Mouse (Mus musculus): Measurements from ENCODE around the gene Bri3bp.

Bri3bp gene

DNA sequence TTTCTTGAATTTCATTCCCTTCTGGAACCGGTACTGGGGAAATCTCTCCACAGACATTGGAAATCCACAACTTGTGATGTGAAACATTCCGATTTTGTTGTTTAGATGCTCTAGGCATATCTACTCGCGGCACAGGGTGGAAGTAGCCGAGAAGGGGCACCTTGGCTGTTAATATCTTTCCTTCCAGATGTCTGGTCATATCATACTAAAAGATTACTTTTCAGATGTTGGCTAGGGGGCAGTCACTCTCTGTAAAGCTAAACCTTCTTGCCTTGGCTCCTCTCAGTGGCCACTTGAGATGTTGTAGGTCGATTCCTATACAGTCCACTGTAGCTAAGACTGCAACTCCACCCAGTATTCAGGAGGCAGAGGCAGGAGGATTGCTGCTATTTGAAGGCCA lies 14.7 kb downstream of the Bri3bp start:
- DNase-seq, result no peak

DNA sequence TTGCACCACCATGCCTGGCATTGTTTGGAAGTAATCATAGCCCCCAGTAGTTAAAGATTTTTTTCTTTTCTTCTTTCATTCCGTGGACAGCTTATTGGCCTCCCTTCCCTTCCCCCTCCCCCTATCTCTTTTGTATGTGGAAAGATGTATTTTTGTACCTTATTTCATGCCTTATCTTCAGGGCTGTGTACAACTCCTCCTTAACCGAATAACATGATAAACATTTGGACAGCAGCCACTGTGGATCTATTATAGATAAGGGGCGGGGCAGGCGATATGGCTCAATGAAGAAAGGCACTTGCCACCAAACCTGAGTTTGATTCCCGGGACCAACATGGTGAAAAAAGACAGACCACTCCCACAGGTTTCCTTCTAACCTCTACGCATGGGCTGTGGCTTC lies 16.2 kb downstream of the Bri3bp start:
- no peak for DNase-seq

DNA sequence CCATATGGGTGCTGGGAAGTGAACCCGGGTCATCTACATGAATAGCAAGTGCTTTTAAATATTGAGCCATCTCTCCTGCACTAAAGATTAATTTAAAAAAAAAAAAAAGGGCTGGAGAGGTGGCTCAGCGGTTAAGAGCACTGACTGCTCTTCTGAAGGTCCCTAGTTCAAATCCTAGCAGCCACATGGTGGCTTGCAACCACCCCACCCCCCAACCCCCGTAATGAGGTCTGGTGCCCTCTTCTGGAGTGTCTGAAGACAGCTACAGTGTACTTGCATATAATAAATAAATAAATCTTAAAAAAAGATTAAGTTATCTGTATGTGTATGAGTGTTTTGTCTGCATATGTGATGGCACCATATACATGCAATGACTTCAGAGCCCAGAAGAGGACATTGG lies 19.2 kb downstream of the Bri3bp start:
- DNase-seq, result no peak

- peak in 1 of 2 experiments; percentile 54 for DNase-seq
Observed at GRCm38 (mm10) chr5:125461868-125462445, 20.6 kb downstream of the Bri3bp start.

GRCm38 (mm10) chr5:125465192-125465591 lies 23.8 kb downstream of the Bri3bp start:
- no peak for DNase-seq

DNA sequence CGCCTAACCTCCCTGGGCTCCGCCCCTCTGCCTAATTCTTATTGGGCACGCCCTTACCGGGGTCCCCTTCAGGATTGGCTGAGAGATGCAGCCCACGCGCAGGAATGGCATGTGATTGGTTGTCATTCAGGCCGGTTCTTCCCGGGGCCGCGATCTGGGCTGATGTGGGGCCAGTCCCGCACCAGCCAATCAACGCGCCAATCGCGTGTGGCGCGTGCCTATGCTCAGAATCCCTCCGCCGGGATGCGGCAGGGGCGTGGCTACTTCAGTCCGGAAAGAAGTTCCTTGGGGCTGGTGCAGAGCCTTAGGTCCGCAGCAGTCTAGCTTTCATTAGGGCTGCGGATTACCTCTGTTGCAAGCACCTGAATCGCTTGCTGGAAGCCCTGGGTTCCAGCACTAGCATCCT lies 24.3 kb downstream of the Bri3bp start:
- peak; percentile 97 to 98 for DNase-seq

GRCm38 (mm10) chr5:125466483-125466882 lies 25.1 kb downstream of the Bri3bp start:
- DNase-seq, result no peak

DNA sequence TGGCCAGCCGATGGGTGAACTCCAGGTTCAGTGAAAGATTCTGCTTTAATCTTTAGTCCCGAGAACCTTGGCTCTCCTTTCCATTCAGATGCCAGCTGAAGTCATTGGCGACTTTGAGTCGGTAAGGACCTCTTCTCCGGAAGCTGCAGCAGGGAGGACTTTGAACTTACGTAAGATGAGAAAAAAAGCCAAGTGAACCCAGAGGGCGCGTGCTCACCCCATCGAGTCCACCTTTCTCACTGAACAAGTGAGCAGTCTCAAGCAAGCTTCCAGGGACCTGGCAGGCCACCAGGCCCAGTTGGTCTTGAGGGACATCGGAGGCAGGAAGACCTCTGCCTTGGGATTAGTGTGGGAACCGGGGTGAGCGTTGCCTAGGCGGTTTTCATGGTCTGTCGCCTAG lies 25.9 kb downstream of the Bri3bp start:
- peak in 1 of 2 experiments; percentile 15 for DNase-seq

DNA sequence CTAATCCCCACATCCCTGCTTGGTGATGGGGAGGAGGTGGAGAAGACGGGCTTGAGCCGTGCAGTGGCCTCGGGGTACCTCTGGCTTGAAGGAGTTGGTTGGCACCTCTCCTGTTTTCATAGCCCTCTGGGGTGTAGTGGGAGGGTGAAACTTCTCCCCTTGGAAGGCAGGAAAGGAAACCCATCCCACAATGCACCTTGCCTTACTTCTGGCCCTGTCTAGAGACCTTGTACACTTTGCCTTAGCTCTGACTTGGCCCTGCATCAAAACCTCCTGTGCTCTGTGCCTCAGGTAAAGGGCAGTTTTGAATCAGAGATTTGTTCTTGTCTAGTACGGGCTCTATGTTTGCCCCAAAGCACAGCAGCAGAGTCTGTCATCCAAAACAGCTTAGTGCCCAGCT lies 29.3 kb downstream of the Bri3bp start:
- no peak for DNase-seq

DNA sequence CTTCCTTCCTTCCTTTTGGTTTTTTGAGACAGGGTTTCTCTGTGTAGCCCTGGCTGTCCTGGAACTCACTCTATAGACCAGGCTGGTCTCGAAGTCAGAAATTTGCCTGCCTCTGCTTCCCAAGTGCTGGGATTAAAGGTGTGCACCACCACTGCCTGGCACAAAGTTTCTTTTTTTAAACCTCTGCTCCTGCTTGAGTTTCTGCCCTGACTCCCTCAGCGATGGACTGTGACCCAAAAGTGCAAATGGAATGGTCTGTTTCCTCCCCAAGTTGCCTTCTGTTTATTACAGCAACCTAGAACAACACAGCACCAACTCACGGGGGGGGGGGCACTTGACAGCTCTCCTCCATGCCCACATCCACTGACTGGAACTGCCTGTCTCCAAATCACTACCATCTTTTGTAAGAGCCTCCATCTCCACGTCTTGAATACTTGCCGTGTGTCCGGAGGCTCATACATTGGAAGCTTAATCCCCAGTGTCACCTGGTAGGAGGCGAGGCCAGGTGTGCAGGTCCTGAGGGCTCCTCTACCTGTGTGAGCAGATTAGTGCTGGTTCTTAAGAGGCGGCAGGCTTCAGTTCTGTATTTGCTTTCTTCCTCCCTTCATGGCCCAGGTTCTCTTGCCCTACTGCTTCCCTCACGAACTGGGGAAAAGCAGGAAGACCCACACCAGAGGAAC lies 31.6 kb downstream of the Bri3bp start:
- DNase-seq, result no peak

- DNase-seq, result no peak
Observed at GRCm38 (mm10) chr5:125475030-125475429, 33.7 kb downstream of the Bri3bp start.

GRCm38 (mm10) chr5:125475601-125476285 lies 34.4 kb downstream of the Bri3bp start, which contains the start of gene Aacs:
Gene Aacs (plus strand): TSS chr5:125475814.
- DNase-seq, result peak; percentile 97 to 98

DNA sequence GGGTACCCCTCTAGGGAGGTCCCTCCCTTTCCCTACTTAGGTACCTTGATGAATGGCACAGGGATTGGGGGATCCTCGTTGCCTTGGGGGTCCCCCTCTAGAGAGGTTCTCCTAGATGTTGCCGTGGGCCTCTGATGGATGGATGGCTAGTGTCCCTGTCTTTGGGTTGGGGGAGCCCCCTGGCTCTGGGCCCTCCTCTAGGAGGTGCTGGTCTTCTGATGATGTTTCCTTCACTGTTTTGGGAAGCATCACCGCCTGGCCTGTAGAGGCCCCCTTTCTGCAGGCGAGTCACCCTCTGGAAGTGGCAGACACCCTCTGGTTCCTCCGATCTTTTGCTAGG lies 34.9 kb downstream of the Bri3bp start:
- DNase-seq, result no peak

GRCm38 (mm10) chr5:125476799-125477198 lies 35.4 kb downstream of the Bri3bp start:
- peak in 1 of 2 experiments; percentile 19 for DNase-seq

DNA sequence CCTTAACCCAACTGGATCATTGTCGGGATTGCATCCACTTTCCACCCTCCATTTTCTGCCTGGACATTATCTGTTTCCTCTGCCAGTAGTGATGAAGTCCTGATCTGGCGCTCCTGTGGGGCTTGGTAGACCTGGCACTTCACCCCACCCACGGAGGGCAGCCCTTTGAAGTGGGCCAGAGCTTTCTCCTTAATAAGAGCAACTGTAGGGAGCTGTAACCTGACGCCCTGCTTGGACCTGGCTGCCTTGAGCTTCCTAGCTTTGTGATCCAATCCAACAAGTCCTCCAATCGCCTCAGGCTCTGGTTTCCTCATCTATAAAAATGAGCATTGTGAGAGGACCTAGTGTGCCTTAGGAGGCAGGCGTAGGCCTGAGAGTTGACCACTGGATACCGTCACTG lies 36.2 kb downstream of the Bri3bp start:
- peak; percentile 50 to 54 for DNase-seq

DNA sequence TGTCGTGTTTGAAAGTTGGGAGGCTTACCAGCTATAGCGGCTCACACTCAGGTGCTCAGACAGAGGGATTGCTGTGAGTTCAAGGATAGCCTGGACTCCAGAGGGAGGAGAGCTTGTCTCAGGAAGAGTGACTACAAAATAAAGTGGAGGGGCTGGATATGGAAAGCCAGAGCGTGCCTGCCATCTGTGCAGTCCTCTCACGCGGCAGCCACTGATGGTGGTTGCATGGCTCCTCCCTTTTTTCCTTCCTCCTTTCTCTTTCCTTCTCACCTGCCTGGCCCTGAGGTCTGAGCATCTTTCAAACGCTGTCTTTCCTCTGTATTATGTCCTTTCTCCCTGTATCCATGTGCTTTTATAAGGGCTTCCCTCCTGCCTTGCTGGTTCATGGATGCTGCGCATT lies 36.7 kb downstream of the Bri3bp start:
- DNase-seq, result no peak

- no peak for DNase-seq
Observed at GRCm38 (mm10) chr5:125479376-125479775, 38.0 kb downstream of the Bri3bp start.

GRCm38 (mm10) chr5:125480434-125481231 lies 39.3 kb downstream of the Bri3bp start:
- no peak for DNase-seq

GRCm38 (mm10) chr5:125482474-125482873 lies 41.1 kb downstream of the Bri3bp start:
- DNase-seq, result no peak

DNA sequence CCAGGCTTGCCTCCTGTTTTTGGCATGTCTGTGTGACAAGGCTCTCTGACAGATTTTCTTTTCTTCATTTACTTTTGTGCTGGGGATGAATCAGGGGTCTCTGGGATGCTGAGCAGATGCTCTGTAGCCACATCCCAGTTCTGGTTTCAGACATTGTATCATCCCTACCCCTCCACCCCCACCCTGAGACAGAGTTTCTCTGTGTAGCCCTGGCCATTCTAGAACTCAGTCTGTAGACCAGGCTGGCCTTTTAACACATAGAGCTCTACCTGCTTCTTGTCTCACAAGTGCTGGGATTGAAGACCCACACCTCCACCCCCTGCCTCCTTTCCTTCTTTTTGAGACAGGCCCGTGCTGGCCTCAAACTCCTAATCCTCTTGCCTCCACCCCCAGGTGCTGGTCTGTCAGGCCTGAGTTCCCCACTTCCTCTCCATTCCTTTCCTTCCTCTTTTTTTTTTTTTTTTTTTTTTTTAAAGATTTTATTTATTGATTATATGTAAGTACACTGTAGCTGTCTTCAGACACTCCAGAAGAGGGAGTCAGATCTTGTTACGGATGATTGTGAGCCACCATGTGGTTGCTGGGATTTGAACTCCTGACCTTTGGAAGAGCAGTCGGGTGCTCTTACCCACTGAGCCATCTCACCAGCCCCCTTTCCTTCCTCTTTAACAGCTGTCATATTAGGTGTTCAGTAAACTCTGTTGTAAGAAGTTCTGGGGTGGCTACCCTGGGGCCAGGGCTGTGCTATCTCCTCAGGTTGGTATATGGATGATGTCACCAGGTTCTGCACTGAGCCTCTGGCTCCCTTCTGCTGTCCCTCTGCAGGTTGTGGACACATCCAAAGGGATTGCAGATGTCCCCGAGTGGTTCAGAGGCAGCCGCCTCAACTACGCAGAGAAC lies 42.6 kb downstream of the Bri3bp start:
- no peak for DNase-seq

GRCm38 (mm10) chr5:125485031-125485778 lies 43.8 kb downstream of the Bri3bp start:
- no peak for DNase-seq

DNA sequence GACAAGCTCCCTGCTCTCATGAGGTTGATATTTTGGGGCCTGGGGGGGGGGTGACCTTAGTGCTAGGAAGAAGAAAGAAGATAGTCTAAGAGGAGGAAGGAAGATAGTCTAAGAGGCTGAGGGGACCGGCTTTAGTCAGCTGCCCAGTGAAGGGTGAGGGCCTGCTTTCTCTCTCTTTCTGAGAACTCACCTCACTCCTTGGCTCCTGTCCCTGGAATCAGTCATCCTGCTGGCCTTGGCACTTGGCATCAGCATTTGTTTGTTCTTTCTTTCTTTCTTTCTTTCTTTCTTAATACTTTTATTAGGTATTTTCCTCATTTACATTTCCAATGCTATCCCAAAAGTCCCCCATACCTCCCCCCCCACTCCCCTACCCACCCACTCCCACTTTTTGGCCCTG lies 44.7 kb downstream of the Bri3bp start:
- DNase-seq, result no peak

Data from lung, adult 18-20 months (tissue).